Mouse (Mus musculus) cerebellum, adult 2 months (tissue): ENCODE results near the gene Pex12.

Experiments
- CTCF ChIP-seq: fragments of 200-500 bp; IDR thresholded peaks from 2 replicates; pipeline ENCODE4 v1.5.1; 2011; ENCODE audit warnings: low read depth, mild to moderate bottlenecking, control low read depth, low read length, moderate library complexity, borderline replicate concordance; ENCODE audit not compliant: insufficient read depth
- POLR2A ChIP-seq: fragments of 200-500 bp; IDR thresholded peaks from 2 replicates; pipeline ENCODE4 v1.6.1; 2011; ENCODE audit warnings: low read length, control low read depth, borderline replicate concordance; ENCODE audit not compliant: insufficient read depth

DNA sequence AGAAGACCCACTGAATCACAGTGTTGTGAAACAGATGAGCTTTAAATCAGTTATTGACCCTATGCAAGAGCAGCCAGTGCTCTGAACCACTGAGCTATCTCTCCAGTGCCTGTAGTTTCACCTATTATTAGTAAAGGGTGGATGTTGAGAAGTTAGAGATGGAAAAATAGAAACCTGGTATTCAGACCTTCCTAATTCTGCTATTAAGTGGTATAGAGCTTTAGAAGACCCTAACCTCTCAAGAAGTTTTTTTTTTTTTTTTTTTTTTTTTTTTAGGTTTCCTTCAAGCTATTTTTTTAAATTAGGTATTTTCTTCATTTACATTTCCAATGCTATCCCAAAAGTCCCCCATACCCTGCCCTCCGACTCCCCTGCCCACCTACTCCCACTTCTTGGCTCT, 9.2 kb downstream of the Pex12 start:
- no peak for TF ChIP-seq CTCF
- TF ChIP-seq POLR2A, result no peak
